Mouse (Mus musculus): ENCODE measurements at regions not wholly inside any gene's neighbourhood (a gene's known extent, or its start where the extent isn't known, plus 50 kb on each side); places are given as distances from the start of the nearest gene placed in this dataset.
A peak's percentile ranks its signal among the peaks of the same experiment; 100 is the strongest.

DNA sequence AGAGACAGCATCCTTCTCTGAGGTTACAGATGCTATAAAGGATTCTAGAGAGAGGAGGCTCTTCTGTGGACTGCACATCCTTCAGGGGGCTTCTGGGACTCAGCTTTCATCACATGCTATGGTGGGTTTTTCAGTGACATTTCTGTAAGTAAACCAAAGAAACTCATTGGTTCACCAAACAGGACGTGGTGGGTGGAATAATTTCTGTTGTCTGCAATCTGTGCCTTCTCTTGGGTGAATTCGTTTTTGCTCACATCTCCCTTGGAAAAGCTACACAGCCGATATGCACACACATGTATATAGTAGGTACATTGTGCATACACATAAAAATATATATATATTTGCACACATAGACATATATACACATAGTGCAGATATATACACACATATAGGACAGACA, 110.2 kb downstream of the Chst1 start:
- no peak for DNase-seq

- DNase-seq = no peak
These were observed 111.7 kb downstream of the Chst1 start for GRCm38 (mm10) chr2:92711122-92711777.

DNA sequence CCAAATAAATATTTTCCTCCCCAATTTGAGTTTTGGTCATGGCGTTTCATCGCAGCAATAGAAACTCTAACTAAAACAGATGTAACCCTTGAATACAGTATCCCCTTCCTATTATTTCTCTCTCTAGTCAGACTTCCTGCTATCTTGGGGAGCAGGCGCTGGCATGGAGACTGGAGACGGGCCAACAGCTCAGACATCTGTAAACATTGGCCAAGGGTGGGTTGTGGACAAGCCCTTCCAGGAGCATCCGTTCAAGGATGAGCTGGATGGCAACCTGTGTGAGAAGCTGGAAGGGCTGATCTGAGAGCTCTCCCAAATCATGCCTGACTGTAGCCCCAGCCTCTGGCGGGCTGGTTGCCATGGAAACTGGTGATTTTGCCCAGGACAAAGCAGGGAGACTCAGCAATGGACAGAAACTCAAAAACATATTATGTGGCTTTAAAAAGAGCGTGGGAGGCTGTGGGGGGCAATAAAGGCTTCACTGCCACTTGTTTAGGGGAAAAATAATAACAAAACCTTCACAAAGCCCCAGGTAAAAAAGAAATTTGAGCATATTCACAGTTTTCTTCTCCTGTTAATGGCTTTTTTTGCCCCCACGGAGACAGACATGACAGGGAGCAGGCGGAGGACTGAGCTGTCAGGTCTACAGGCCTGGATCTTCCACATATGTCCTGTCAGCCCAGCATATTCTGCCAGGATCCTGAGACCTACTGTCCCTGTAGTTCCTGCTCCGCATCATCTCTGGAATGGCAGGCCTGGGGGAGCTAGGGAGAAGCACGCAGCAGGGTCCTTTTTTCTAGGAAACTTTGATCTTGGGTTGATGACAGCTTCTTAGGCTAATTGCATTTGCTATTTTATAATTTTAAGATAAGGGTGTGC, 113.0 kb downstream of the Chst1 start:
- DNase-seq = peak; percentile 64

- DNase-seq = no peak
These were observed 118.2 kb downstream of the Chst1 start for GRCm38 (mm10) chr2:92717706-92718105.

DNA sequence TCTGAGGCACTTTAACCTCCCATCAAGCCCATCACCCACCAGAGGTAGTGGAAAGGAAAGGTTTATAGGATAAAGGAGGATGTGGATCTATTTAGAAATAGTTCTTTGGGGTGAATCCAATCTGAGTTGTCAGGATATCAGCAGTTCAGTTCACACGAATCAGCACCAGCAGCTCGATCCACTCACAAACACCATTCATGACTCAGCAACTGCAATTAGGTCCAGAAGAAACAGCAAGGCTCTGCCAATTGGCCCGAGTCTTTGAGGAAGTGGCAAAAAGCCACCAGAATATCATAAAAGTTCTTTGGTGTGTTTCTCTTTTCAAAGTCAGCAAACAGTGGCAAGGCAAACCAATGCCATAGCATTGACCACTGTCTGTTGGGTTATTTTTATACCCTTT, 122.4 kb downstream of the Chst1 start:
- DNase-seq = no peak

GRCm38 (mm10) chr2:92723618-92724263, 124.2 kb downstream of the Chst1 start:
- DNase-seq = no peak

- DNase-seq = no peak
These were observed 127.1 kb downstream of the Chst1 start for GRCm38 (mm10) chr2:92726640-92727039.

- no peak for DNase-seq
These were observed 127.7 kb downstream of the Chst1 start for GRCm38 (mm10) chr2:92727241-92727640.

DNA sequence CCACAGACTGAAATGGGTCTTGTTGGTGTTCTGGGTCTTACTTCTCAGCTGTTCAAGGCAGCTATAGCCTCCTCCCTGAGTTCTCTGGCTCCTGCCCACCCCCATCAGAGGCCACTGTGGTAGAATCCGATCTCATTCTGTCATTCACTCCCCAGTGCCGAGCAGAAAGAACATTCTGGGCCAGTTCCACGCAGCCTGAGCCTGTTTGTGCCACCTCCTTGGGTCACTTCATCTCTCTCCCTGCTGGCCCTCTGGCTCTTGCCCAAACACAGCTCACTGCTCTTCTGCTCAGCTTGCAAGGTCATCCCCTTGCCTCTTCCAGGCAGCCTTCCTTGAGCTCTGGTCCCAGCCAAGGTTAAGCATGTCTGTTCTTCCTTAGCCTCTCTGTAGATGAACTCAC, 128.9 kb downstream of the Chst1 start:
- DNase-seq = peak; percentile 26

DNA sequence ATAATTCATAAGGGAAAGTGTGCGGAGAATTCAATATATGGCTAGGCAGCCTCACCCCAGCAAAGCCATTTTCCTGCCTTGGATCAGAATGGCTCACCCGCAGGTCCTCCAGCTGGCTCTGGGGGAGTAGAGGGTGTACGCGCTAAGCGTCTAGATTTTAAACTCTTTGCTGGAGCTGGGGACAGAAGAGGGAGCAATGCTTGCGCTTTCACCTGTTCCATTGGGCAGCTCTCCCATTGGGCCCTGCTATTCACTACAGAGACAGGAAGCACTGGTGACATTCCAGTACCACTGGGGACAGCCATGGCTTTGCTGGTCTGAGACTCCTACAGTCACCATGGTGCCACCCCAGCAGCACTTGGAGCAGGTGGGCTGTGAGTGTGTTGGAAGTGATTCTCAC, 130.9 kb downstream of the Chst1 start:
- DNase-seq = no peak

GRCm38 (mm10) chr2:92733403-92733802, 133.9 kb downstream of the Chst1 start:
- no peak for DNase-seq

DNA sequence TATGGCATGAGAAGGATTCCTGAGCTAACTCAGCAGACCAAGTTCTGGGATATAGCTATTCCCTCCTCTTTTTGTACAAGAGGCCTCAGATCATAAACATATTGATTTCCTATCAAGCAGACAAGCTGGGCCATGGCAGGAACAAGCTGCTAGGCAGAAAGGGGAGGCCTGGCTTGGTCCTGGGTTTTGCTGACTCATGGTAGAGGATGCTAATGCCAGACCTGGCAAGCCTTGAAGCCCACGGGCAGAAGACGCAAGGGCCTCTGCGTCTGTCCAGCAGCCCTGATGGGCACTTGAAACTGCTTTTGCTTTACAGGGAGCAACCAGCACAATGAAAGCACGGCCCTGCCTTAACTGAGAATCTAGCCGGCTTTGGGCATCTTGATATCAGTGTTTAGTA, 136.3 kb downstream of the Chst1 start:
- DNase-seq = no peak

GRCm38 (mm10) chr2:92737301-92737700, 137.8 kb downstream of the Chst1 start:
- DNase-seq = no peak

GRCm38 (mm10) chr2:92739576-92739975, 140.1 kb downstream of the Chst1 start:
- DNase-seq = no peak

DNA sequence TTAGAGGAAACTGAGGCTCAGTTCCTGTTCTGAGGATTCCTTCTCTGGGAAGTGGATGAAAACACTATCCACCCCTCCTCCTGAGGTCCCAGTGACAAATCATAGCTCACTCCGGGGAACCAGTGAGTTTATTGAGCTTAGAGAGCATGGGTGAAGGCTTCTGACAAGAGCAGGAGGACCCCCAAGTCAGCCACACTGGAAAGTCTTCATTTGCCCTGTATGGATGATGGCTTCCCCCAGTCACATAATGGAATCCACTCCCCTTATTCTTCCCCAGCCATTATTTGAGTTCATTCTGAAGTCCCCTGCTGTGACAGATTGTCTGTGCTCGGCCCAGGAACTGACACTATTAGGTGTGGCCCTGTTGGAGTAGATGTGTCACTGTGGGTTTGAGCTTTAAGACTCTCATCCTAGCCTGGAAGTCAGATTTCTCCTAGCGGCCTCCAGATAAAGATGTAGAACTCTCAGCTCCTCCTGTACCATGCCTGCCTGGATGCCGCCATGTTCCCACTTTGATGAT, 141.3 kb downstream of the Chst1 start:
- DNase-seq = no peak

- peak; percentile 88 for DNase-seq
These were observed 142.5 kb downstream of the Chst1 start for GRCm38 (mm10) chr2:92742025-92742424.

DNA sequence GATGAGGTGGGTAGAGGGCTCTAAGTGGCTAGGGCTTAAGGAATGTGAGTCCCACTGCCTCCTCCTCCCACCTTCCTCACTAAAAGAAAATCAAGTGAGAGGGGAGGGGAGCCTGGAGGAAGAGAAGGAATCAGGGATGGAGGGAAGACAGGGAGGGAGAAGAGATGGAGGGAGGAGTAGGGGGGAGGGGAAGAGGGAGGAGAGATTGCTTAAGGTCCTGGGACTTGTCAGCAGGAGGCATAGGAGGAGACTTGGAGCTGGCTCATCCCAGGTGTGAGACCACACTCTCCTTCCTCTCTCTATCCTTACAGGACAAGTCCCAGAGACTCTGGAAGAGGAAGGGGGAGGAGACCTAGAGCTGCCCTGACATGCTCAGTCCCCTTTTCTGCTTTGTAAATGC, 143.2 kb downstream of the Chst1 start:
- DNase-seq = no peak

DNA sequence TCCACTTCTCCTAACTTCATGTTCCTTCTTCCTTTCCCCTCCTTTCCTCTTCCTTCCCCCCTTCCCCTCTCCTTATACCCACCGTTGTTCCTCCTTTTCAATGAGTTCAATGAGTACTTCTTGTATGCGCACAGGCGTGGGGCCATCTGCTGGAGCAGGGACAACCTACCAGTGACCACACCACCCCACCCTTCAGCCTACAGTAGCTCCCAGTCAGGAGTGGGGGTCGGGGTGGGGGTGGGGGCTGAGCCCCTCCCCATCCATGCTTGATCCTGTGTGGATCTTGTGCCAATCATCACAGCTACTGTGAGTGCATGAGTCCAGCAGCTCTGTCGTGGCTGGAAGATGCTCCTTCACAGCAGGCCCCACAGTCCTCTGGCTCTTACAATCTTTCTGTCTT, 143.6 kb downstream of the Chst1 start:
- no peak for DNase-seq

DNA sequence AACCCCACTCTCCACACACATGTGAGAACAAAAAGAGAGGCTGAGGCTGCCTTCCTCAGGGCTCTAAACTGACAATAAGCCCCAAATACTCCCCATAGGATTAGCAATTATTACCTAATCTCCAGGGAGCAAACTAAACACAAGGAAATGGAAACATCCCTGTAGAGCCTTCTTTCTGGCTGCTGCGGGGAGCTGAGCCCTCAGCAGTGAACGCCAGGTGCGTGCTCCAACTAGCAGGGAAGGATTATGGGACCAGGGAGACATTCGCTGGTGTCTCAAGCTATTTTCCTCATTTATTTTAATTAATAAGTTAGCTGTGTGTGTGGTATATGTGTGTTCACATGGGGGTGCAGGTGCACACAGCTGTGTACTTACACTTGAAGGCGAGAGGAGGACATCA, 144.4 kb downstream of the Chst1 start:
- no peak for DNase-seq

- DNase-seq = peak; percentile 50
These were observed 147.9 kb downstream of the Chst1 start for GRCm38 (mm10) chr2:92747406-92747805.

- no peak for DNase-seq
These were observed 150.6 kb downstream of the Chst1 start for GRCm38 (mm10) chr2:92750116-92750515.

DNA sequence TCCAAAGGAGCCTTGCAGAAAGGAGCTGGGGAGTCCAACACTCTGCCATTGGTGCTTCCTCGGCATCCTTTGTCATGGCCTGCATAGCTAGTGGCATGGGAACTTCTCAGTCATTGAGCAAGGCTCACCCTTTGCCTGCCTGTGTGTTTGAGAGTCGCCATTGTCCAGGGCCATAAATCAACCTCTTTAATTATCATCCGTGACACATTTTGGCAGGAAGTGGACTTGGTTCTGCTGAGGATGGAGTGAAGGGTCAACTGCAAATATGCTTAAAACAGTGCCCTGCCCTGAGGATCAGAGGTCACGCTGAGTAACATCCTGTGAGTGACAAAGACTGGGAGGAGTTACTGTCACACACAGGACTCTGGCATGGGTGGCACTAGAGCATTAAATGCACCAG, 151.2 kb downstream of the Chst1 start:
- DNase-seq = no peak

DNA sequence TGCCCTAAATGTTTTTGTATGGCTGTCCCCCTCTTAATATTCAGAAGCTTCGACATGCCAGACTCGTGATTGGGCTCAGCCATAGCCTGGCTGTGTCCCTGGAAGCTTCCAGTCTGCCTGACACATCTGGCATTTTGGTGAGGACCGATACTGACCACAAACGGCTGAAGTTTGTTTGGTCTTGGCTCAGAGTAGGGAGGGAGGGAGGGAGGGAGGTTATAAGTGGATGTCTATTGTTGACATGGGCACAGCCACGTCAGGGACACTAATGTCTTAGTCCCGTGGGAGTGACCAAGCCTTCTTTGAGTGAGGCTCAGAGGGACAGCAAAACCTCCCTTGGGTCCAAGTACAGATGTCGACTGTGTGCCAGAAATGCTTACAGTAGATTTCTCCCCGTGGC, 151.7 kb downstream of the Chst1 start:
- no peak for DNase-seq

DNA sequence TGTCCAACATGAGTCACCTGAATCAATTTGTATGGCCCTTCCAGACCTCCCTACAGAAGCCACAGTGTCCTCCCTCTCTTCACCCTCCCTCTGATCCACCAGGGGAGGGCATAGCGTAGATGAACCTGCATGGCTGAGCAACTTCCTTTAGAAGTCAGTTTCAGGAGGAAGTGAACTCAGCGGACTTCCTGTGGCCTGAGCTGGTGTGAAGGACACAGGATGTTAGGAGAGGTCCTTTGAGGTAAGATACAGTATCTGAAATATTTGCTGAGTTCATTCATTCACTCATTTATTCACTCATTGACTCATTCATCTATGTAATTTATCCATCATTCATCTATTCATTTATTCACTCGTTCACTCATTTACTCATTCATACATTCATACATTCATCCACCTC, 152.6 kb downstream of the Chst1 start:
- DNase-seq = no peak
